Mouse (Mus musculus): ENCODE measurements around the gene Fat2. TPM values are rescaled to one million over a fixed set of nuclear protein-coding genes. Genes with fewer than 3 reads are reported as not detected.

Gene Fat2
- polyA plus RNA-seq, 1 experiment from 2014 or later: 0.01 TPM

GRCm38 (mm10) chr11:55368388-55369092, 32.2 kb upstream of the Fat2 start:
- DNase-seq (ENCODE audit: low spot score) (no peak), ATAC-seq (replicated peaks; ENCODE audit: low FRiP score) (no peak)
- WGBS: 68% methylated on average over 4 of the region's 4 CpGs
- Histone ChIP-seq H3K9ac (ENCODE audit: low read length) (no peak overlapping the region), H3K27ac (ENCODE audit: low read depth, low read length) (no peak overlapping the region), H3K4me2 (ENCODE audit: low read depth, low read length, severe bottlenecking) (no peak overlapping the region), H3K4me3 (ENCODE audit: low read depth, low read length) (no peak overlapping the region), H3K36me3 (ENCODE audit: control insufficient read depth, insufficient read depth, low read length) (no peaks in the 10 kb centered on the region), H3K4me1 (replicated peaks; ENCODE audit: control insufficient read depth, insufficient read depth, low read length) (no peaks in the 10 kb centered on the region), H3K27me3 (ENCODE audit: control insufficient read depth, insufficient read depth, low read length) (no peaks in the 10 kb centered on the region), H3K9me3 (ENCODE audit: control insufficient read depth, low read length) (no peaks in the 10 kb centered on the region)

- H3K9me3 ChIP-seq (ENCODE audit: control insufficient read depth, low read length): no peaks in the 10 kb centered on the region
- DNase-seq (ENCODE audit: low spot score) (no peak), ATAC-seq (replicated peaks; ENCODE audit: low FRiP score) (no peak)
- no peak overlapping the region for H3K9ac ChIP-seq (ENCODE audit: low read length)
- H3K27me3 ChIP-seq (ENCODE audit: control insufficient read depth, insufficient read depth, low read length): no peaks in the 10 kb centered on the region
- H3K4me1 ChIP-seq (replicated peaks; ENCODE audit: control insufficient read depth, insufficient read depth, low read length): no peaks in the 10 kb centered on the region
- H3K36me3 ChIP-seq (ENCODE audit: control insufficient read depth, insufficient read depth, low read length): no peaks in the 10 kb centered on the region
- WGBS: 76% methylated on average over 10 of the region's 10 CpGs
- H3K27ac ChIP-seq (ENCODE audit: low read depth, low read length): no peak overlapping the region
- H3K4me3 ChIP-seq (ENCODE audit: low read depth, low read length): no peak overlapping the region
- H3K4me2 ChIP-seq (ENCODE audit: low read depth, low read length, severe bottlenecking): no peak overlapping the region
These were observed 31.4 kb upstream of the Fat2 start for GRCm38 (mm10) chr11:55367783-55368182.

GRCm38 (mm10) chr11:55365840-55366239, 29.5 kb upstream of the Fat2 start:
- ATAC-seq (replicated peaks; ENCODE audit: low FRiP score) (no peak), DNase-seq (ENCODE audit: low spot score) (no peak)
- no peaks in the 10 kb centered on the region for H3K9me3 ChIP-seq (ENCODE audit: control insufficient read depth, low read length)
- H3K9ac ChIP-seq (ENCODE audit: low read length): no peak overlapping the region
- no peak overlapping the region for H3K27ac ChIP-seq (ENCODE audit: low read depth, low read length)
- no peaks in the 10 kb centered on the region for H3K4me1 ChIP-seq (replicated peaks; ENCODE audit: control insufficient read depth, insufficient read depth, low read length)
- no peaks in the 10 kb centered on the region for H3K36me3 ChIP-seq (ENCODE audit: control insufficient read depth, insufficient read depth, low read length)
- H3K27me3 ChIP-seq (ENCODE audit: control insufficient read depth, insufficient read depth, low read length): no peaks in the 10 kb centered on the region
- H3K4me2 ChIP-seq (ENCODE audit: low read depth, low read length, severe bottlenecking): no peak overlapping the region
- WGBS: 77% methylated on average over 5 of the region's 5 CpGs
- H3K4me3 ChIP-seq (ENCODE audit: low read depth, low read length): no peak overlapping the region

GRCm38 (mm10) chr11:55365242-55365641, 28.9 kb upstream of the Fat2 start:
- H3K27me3 ChIP-seq (ENCODE audit: control insufficient read depth, insufficient read depth, low read length): no peaks in the 10 kb centered on the region
- WGBS: 52% methylated on average over 4 of the region's 4 CpGs
- no peak for ATAC-seq (replicated peaks; ENCODE audit: low FRiP score)
- H3K27ac ChIP-seq (ENCODE audit: low read depth, low read length): no peak overlapping the region
- H3K4me2 ChIP-seq (ENCODE audit: low read depth, low read length, severe bottlenecking): no peak overlapping the region
- H3K36me3 ChIP-seq (ENCODE audit: control insufficient read depth, insufficient read depth, low read length): no peaks in the 10 kb centered on the region
- H3K4me3 ChIP-seq (ENCODE audit: low read depth, low read length): no peak overlapping the region
- H3K9me3 ChIP-seq (ENCODE audit: control insufficient read depth, low read length): no peaks in the 10 kb centered on the region
- H3K9ac ChIP-seq (ENCODE audit: low read length): no peak overlapping the region
- DNase-seq (ENCODE audit: low spot score): no peak
- no peaks in the 10 kb centered on the region for H3K4me1 ChIP-seq (replicated peaks; ENCODE audit: control insufficient read depth, insufficient read depth, low read length)

- no peak for DNase-seq (ENCODE audit: low spot score)
- Histone ChIP-seq H3K4me2 (ENCODE audit: low read depth, low read length, severe bottlenecking) (no peak overlapping the region), H3K36me3 (ENCODE audit: control insufficient read depth, insufficient read depth, low read length) (no peaks in the 10 kb centered on the region), H3K4me3 (ENCODE audit: low read depth, low read length) (no peak overlapping the region), H3K27me3 (ENCODE audit: control insufficient read depth, insufficient read depth, low read length) (no peaks in the 10 kb centered on the region), H3K27ac (ENCODE audit: low read depth, low read length) (no peak overlapping the region), H3K9me3 (ENCODE audit: control insufficient read depth, low read length) (no peaks in the 10 kb centered on the region), H3K4me1 (replicated peaks; ENCODE audit: control insufficient read depth, insufficient read depth, low read length) (no peaks in the 10 kb centered on the region), H3K9ac (ENCODE audit: low read length) (no peak overlapping the region)
- ATAC-seq (replicated peaks; ENCODE audit: low FRiP score): no peak
- WGBS: 89% methylated on average over 3 of the region's 3 CpGs
These were observed 28.3 kb upstream of the Fat2 start for GRCm38 (mm10) chr11:55364662-55365061.

GRCm38 (mm10) chr11:55358094-55358783, 21.9 kb upstream of the Fat2 start:
- Histone ChIP-seq H3K36me3 (ENCODE audit: control insufficient read depth, insufficient read depth, low read length) (no peaks in the 10 kb centered on the region), H3K27ac (ENCODE audit: low read depth, low read length) (no peak overlapping the region), H3K4me3 (ENCODE audit: low read depth, low read length) (no peak overlapping the region), H3K4me1 (replicated peaks; ENCODE audit: control insufficient read depth, insufficient read depth, low read length) (no peaks in the 10 kb centered on the region), H3K4me2 (ENCODE audit: low read depth, low read length, severe bottlenecking) (no peak overlapping the region), H3K9me3 (ENCODE audit: control insufficient read depth, low read length) (no peaks in the 10 kb centered on the region), H3K9ac (ENCODE audit: low read length) (no peak overlapping the region), H3K27me3 (ENCODE audit: control insufficient read depth, insufficient read depth, low read length) (no peaks in the 10 kb centered on the region)
- WGBS: 83% methylated on average over 15 of the region's 15 CpGs
- ATAC-seq (replicated peaks; ENCODE audit: low FRiP score) (no peak), DNase-seq (ENCODE audit: low spot score) (no peak)

GRCm38 (mm10) chr11:55356846-55357245, 20.5 kb upstream of the Fat2 start:
- DNase-seq (ENCODE audit: low spot score) (no peak), ATAC-seq (replicated peaks; ENCODE audit: low FRiP score) (no peak)
- 98% methylated on average over 2 of the region's 2 CpGs for WGBS
- no peaks in the 10 kb centered on the region for H3K9me3 ChIP-seq (ENCODE audit: control insufficient read depth, low read length)
- H3K4me2 ChIP-seq (ENCODE audit: low read depth, low read length, severe bottlenecking): no peak overlapping the region
- no peaks in the 10 kb centered on the region for H3K4me1 ChIP-seq (replicated peaks; ENCODE audit: control insufficient read depth, insufficient read depth, low read length)
- H3K36me3 ChIP-seq (ENCODE audit: control insufficient read depth, insufficient read depth, low read length): no peaks in the 10 kb centered on the region
- H3K4me3 ChIP-seq (ENCODE audit: low read depth, low read length): no peak overlapping the region
- no peak overlapping the region for H3K27ac ChIP-seq (ENCODE audit: low read depth, low read length)
- H3K27me3 ChIP-seq (ENCODE audit: control insufficient read depth, insufficient read depth, low read length): no peaks in the 10 kb centered on the region
- H3K9ac ChIP-seq (ENCODE audit: low read length): no peak overlapping the region

- Histone ChIP-seq H3K4me1 (replicated peaks; ENCODE audit: control insufficient read depth, insufficient read depth, low read length) (no peaks in the 10 kb centered on the region), H3K4me3 (ENCODE audit: low read depth, low read length) (no peak overlapping the region), H3K9me3 (ENCODE audit: control insufficient read depth, low read length) (no peaks in the 10 kb centered on the region), H3K4me2 (ENCODE audit: low read depth, low read length, severe bottlenecking) (no peak overlapping the region), H3K36me3 (ENCODE audit: control insufficient read depth, insufficient read depth, low read length) (no peaks in the 10 kb centered on the region), H3K27ac (ENCODE audit: low read depth, low read length) (no peak overlapping the region), H3K27me3 (ENCODE audit: control insufficient read depth, insufficient read depth, low read length) (no peaks in the 10 kb centered on the region), H3K9ac (ENCODE audit: low read length) (no peak overlapping the region)
- 71% methylated on average over 10 of the region's 11 CpGs for WGBS
- no peak for DNase-seq (ENCODE audit: low spot score)
- ATAC-seq (replicated peaks; ENCODE audit: low FRiP score): no peak
These were observed 5.6 kb upstream of the Fat2 start for GRCm38 (mm10) chr11:55341961-55342371.

- Histone ChIP-seq H3K9ac (ENCODE audit: low read length) (no peak overlapping the region), H3K4me2 (ENCODE audit: low read depth, low read length, severe bottlenecking) (no peak overlapping the region), H3K4me1 (replicated peaks; ENCODE audit: control insufficient read depth, insufficient read depth, low read length) (no peaks in the 10 kb centered on the region), H3K9me3 (ENCODE audit: control insufficient read depth, low read length) (no peaks in the 10 kb centered on the region), H3K36me3 (ENCODE audit: control insufficient read depth, insufficient read depth, low read length) (no peaks in the 10 kb centered on the region), H3K27ac (ENCODE audit: low read depth, low read length) (no peak overlapping the region), H3K4me3 (ENCODE audit: low read depth, low read length) (no peak overlapping the region), H3K27me3 (ENCODE audit: control insufficient read depth, insufficient read depth, low read length) (no peaks in the 10 kb centered on the region)
- ATAC-seq (replicated peaks; ENCODE audit: low FRiP score) (no peak), DNase-seq (ENCODE audit: low spot score) (no peak)
- 88% methylated on average over 2 of the region's 2 CpGs for WGBS
These were observed 4.4 kb upstream of the Fat2 start for GRCm38 (mm10) chr11:55340789-55341188.
